Comparison of ENCODE assay signal across 8 mouse cellular contexts in genomic region chr11:114198317-114199032, GRCm38 (mm10).
A peak's percentile ranks its signal among the peaks of the same experiment; 100 is the strongest.
DNase-seq lines count a peak whose midpoint lies in the region; ATAC-seq lines count a peak whose summit lies in the region.

No protein-coding gene starts in this region.

- no peak for ATAC-seq in erythroid progenitor cell, adult 5-6 weeks (replicated peaks; ENCODE audit: low FRiP score, poor library complexity, severe bottlenecking)

- intact Hi-C loops in heart, postnatal 10 days (cut with DNase I), result loop anchor here (5.0 to 10.0 kb wide), 2 partner anchors 131 to 266 kb away; partner anchors contain the start of gene Sdk2

- DNase-seq in Muller cell, postnatal 12 days (ENCODE audit: inconsistent ontology term), result peak; percentile 92
- peak; percentile 79 for DNase-seq in cerebellum, adult 11-12 months
- peak; percentile 77 for DNase-seq in forelimb bud, embryonic 11.5 days (ENCODE audit: low read depth, low spot score)
- DNase-seq in heart, postnatal 10 days, result peak; percentile 99
- DNase-seq in kidney, postnatal 25 days, result peak; percentile 79 to 83
- DNase-seq in liver, result peak; percentile 61
- DNase-seq in ovary, postnatal 36 days (ENCODE audit: low spot score), result peak; percentile 81
